11 mouse cellular contexts compared by ENCODE assay signal in the genomic region with DNA sequence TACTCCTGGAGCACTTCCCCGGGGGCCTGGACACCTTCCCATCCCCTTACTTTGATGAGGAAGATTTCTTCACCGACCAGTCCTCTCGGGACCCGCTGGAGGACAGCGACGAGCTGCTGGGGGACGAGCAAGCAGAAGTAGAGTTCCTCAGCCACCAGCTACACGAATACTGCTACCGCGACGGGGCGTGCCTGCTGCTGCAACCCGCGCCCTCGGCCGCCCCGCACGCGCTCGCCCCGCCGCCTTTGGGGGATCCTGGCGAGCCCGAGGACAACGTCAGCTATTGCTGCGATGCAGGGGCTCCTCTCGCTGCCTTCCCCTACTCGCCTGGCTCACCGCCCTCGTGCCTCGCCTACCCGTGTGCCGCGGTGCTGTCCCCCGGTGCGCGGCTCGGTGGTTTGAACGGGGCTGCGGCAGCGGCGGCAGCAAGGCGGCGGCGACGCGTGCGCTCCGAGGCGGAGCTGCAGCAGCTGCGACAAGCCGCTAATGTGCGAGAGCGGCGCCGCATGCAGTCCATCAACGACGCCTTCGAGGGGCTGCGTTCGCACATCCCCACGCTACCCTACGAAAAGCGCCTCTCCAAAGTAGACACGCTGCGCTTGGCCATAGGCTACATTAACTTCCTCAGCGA. TPM values are rescaled to one million over a fixed set of nuclear protein-coding genes. Genes with fewer than 3 reads are reported as not detected.
DNase-seq lines count a peak whose midpoint lies in the region; ATAC-seq and TF ChIP-seq lines count a peak whose summit lies in the region.
"Had no signal": no experiment of that assay in that cellular context is flagged by ENCODE, and none has a peak within 500 bp of the region (broad histone marks: within the 10 kb centered on the region; RNA-seq: fewer than 3 reads in every experiment).

No protein-coding gene starts in this region.

- TF ChIP-seq CTCF in kidney, postnatal 0 days (IDR thresholded peaks at IDR 0.05; ENCODE audit: low read depth): no peak

- H3K27me3 ChIP-seq in kidney, postnatal 0 days (ENCODE audit: insufficient read depth, low read length): peaks cover 65% of the 10 kb centered on the region
- H3K27me3 ChIP-seq in embryonic facial prominence, embryonic 13.5 days: peaks cover 98% of the 10 kb centered on the region
- peaks cover 98% of the 10 kb centered on the region for H3K27me3 ChIP-seq in intestine, embryonic 14.5 days (replicated peaks; ENCODE audit: control insufficient read depth, insufficient read depth, low read length)
- H3K27me3 ChIP-seq in neural tube, embryonic 14.5 days (ENCODE audit: control insufficient read depth, insufficient read depth, low read length): peaks cover 84% of the 10 kb centered on the region

- H3K27ac ChIP-seq in kidney, postnatal 0 days: no peak overlapping the region
- no peak overlapping the region for H3K27ac ChIP-seq in embryonic facial prominence, embryonic 13.5 days
- no peak overlapping the region for H3K27ac ChIP-seq in intestine, embryonic 14.5 days (ENCODE audit: low read depth)
- no peak overlapping the region for H3K27ac ChIP-seq in neural tube, embryonic 14.5 days (ENCODE audit: low read depth, low read length)

- H3K4me2 ChIP-seq in kidney, postnatal 0 days (ENCODE audit: low read length): peak overlapping the region; percentile 21
- H3K4me2 ChIP-seq in embryonic facial prominence, embryonic 13.5 days: peak overlapping the region; percentile 62
- peak overlapping the region; percentile 44 for H3K4me2 ChIP-seq in intestine, embryonic 14.5 days (ENCODE audit: low read length)
- H3K4me2 ChIP-seq in neural tube, embryonic 14.5 days (ENCODE audit: low read depth, low read length): peak overlapping the region; percentile 64

- no peak overlapping the region for H3K9ac ChIP-seq in kidney, postnatal 0 days (ENCODE audit: low read depth, low read length)
- no peak overlapping the region for H3K9ac ChIP-seq in embryonic facial prominence, embryonic 13.5 days
- no peak overlapping the region for H3K9ac ChIP-seq in intestine, embryonic 14.5 days (ENCODE audit: low read length)
- H3K9ac ChIP-seq in neural tube, embryonic 14.5 days (replicated peaks; ENCODE audit: low read depth, low read length): peak overlapping the region; percentile 28; the same call in 1 of the 2 replicates

- intact Hi-C loops in left cerebral cortex, postnatal 4 days (cut with DNase I): no loop called here
- intact Hi-C loops in gastrocnemius, postnatal 14 days (cut with DNase I; ENCODE audit: low total_unique reads): no loop called here

- peak overlapping the region; percentile 18; the same call in 1 of the 2 replicates for H3K4me3 ChIP-seq in kidney, postnatal 0 days (replicated peaks; ENCODE audit: low read depth, low read length)
- H3K4me3 ChIP-seq in embryonic facial prominence, embryonic 13.5 days: peak overlapping the region; percentile 38
- peak overlapping the region; percentile 25 for H3K4me3 ChIP-seq in intestine, embryonic 14.5 days (ENCODE audit: low read depth, low read length)
- peak overlapping the region; percentile 33 for H3K4me3 ChIP-seq in neural tube, embryonic 14.5 days (ENCODE audit: low read depth, low read length)

- under 1% methylated on average over 62 of the region's 67 CpGs for WGBS in kidney, postnatal 0 days
- WGBS in embryonic facial prominence, embryonic 13.5 days: under 1% methylated on average over 67 of the region's 67 CpGs
- under 1% methylated on average over 67 of the region's 67 CpGs for WGBS in intestine, embryonic 14.5 days
- WGBS in neural tube, embryonic 14.5 days: under 1% methylated on average over 67 of the region's 67 CpGs

- no peak for ATAC-seq in kidney, postnatal 0 days (replicated peaks; ENCODE audit: low FRiP score, low read depth)
- ATAC-seq in embryonic facial prominence, embryonic 13.5 days (ENCODE audit: insufficient number of reproducible peaks, insufficient read depth, low FRiP score, low TSS enrichment, low read depth): no peak
- no peak for ATAC-seq in intestine, embryonic 14.5 days (replicated peaks; ENCODE audit: low FRiP score, low TSS enrichment, low read depth)
- ATAC-seq in neural tube, embryonic 14.5 days (ENCODE audit: low read depth): peak; percentile 38

- no peaks in the 10 kb centered on the region for H3K36me3 ChIP-seq in kidney, postnatal 0 days (ENCODE audit: insufficient read depth, low read length)
- no peaks in the 10 kb centered on the region for H3K36me3 ChIP-seq in embryonic facial prominence, embryonic 13.5 days
- H3K36me3 ChIP-seq in intestine, embryonic 14.5 days (ENCODE audit: control insufficient read depth, insufficient read depth, low read length): no peaks in the 10 kb centered on the region
- H3K36me3 ChIP-seq in neural tube, embryonic 14.5 days (ENCODE audit: control insufficient read depth, insufficient read depth, low read length): no peaks in the 10 kb centered on the region

- H3K9me3 ChIP-seq in kidney, postnatal 0 days (replicated peaks; ENCODE audit: low read length): no peaks in the 10 kb centered on the region
- H3K9me3 ChIP-seq in embryonic facial prominence, embryonic 13.5 days: no peaks in the 10 kb centered on the region
- no peaks in the 10 kb centered on the region for H3K9me3 ChIP-seq in intestine, embryonic 14.5 days (ENCODE audit: control insufficient read depth, low read length)
- no peaks in the 10 kb centered on the region for H3K9me3 ChIP-seq in neural tube, embryonic 14.5 days (ENCODE audit: control insufficient read depth, low read length)

- DNase-seq in kidney, postnatal 0 days (ENCODE audit: low spot score): no peak
- DNase-seq in kidney, adult 9 months: no peak
- DNase-seq in intestine, embryonic 14.5 days (ENCODE audit: low spot score): peak; percentile 65
- DNase-seq in left cerebral cortex, postnatal 4 days: no peak
- DNase-seq in gastrocnemius, postnatal 14 days: no peak
- DNase-seq in Muller cell, postnatal 12 days (ENCODE audit: inconsistent ontology term): no peak
- DNase-seq: cerebellum, adult 8-10 months had no signal

- H3K4me1 ChIP-seq in kidney, postnatal 0 days (replicated peaks; ENCODE audit: insufficient read depth, low read length): 0 out of 2 replicates have a peak, but pooled peaks cover 5% of the 10 kb centered on the region
- H3K4me1 ChIP-seq in embryonic facial prominence, embryonic 13.5 days: peaks cover 23% of the 10 kb centered on the region
- H3K4me1 ChIP-seq in intestine, embryonic 14.5 days (replicated peaks; ENCODE audit: control insufficient read depth, insufficient read depth, low read length): peaks cover 6% of the 10 kb centered on the region; the same call in 1 of the 2 replicates
- H3K4me1 ChIP-seq in neural tube, embryonic 14.5 days (ENCODE audit: control insufficient read depth, insufficient read depth, low read length): peaks cover 8% of the 10 kb centered on the region

RNA-seq across cellular contexts. Expression of a gene that starts 0.5 kb away (rescaled TPM):
- polyA plus RNA-seq in kidney, postnatal 0 days (2015; fragmentation: Nextera tagmentation; extraction: Ambion mirVana): not detected in 2 replicates
- polyA plus RNA-seq in embryonic facial prominence, embryonic 13.5 days (2015; fragmentation: Nextera tagmentation; extraction: Ambion mirVana): not detected in 2 replicates
- 7.3 TPM in 1 of 2 replicates, not detected in the other for polyA plus RNA-seq in intestine, embryonic 14.5 days (2014; fragmentation: Nextera tagmentation; extraction: Ambion mirVana)
- 0.23 TPM in 1 of 2 replicates, not detected in the other for polyA plus RNA-seq in neural tube, embryonic 14.5 days (2014; fragmentation: Nextera tagmentation; extraction: Ambion mirVana)
- not detected for total RNA-seq in left cerebral cortex, postnatal 4 days (2021)
- total RNA-seq in gastrocnemius, postnatal 14 days (2021): not detected
- polyA plus RNA-seq: gonadal fat pad, adult 2 months; small intestine, adult 2 months had no signal
